Mouse (Mus musculus): ENCODE results near the gene Plpp3. TPM values are rescaled to one million over a fixed set of nuclear protein-coding genes. Genes with fewer than 3 reads are reported as not detected.

Gene Plpp3
- 91.5 and 91.7 TPM in 2 replicates for polyA plus RNA-seq (2016; fragmentation: Nextera tagmentation; extraction: Ambion mirVana)

DNA sequence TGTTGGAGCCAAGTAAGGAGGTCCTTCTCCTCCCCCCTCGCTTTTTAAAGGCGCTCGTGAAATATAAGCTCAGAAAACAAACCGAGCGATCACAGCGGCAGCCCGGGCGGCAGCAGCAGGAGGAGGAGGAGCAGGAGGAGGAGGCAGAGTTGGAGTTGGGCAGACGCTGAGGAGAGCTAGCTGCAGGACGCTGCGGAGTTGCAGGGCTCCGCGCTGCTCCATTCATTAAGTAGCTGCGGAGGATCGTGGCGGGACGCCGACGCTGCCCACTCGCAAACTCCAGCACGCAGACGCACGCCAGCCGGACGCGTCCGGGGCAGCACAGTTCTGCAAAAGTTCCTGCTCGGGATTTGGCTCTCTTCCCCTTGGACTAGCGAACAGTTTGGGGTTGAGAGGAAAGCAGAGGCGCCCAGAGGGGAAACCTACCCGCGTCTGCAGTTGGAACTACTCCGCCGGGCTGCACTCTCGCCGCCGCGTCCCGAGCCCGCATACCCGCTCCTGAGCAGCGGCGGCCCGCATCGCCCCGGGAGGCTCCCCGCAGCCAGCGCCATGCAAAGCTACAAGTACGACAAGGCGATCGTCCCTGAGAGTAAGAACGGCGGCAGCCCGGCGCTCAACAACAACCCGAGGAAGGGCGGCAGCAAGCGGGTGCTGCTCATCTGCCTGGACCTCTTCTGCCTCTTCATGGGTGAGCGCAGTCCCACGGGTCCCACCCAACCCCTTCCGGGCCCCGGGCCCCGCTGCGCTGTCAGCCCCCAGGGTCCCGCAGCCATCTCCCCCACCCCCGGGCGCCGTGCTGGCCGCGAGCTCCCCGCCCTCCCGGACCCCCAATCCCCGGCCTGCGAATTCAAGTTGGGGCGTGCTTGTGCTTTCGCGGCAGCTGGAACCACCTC lies at the start of gene Plpp3:
TSS of gene Plpp3 (plus strand) at position 72 of the 893 bp plus-strand sequence.
- Histone ChIP-seq H3K36me3 (no peaks in the 10 kb centered on the region), H3K27ac (peak within 1 kb of the TSS; percentile 91), H3K4me1 (peaks cover 30% of the 10 kb centered on the region), H3K27me3 (no peaks in the 10 kb centered on the region), H3K4me2 (replicated peaks) (peak within 1 kb of the TSS; percentile 79), H3K4me3 (peak within 1 kb of the TSS; percentile 91), H3K9ac (peak within 1 kb of the TSS; percentile 89), H3K9me3 (replicated peaks) (no peaks in the 10 kb centered on the region)
- peak; percentile 80 for ATAC-seq (ENCODE audit: low FRiP score)
- under 1% methylated on average over 74 of the region's 77 CpGs for WGBS

DNA sequence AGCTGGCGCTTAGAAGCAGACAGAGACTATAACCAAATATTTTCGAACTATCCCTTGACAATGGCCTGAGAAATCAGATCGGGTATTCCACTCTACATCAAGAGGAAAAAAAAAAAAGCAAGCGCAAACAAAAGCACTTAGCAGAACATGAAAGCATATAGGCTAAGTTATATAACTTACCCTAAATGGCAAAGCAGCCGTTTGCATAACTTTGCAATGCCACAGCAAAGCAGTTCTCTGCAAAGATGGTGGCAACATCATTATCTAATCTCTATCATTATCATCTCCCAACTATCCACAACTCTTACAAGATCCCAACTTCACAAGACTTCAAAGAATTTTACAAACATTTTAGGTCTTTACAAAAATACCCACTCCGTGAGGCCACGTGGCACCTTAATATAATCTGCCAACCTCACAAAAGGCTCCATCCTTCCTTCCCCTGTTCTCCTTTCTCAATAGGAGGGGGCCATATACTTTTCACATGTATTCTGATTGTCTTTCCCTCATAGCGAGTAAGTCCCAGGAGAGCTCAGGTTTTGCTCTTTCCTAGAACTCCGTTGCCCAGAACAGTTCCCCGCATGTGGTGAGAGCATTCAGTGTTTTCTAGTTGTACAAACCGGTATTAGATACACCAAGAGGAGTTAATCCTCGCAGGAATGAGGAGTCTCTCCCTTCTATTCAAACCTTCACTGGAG lies 49.1 kb upstream of the Plpp3 start:
- H3K4me1 ChIP-seq = peaks cover 13% of the 10 kb centered on the region
- H3K36me3 ChIP-seq = no peaks in the 10 kb centered on the region
- H3K27ac ChIP-seq = no peak overlapping the region
- no peak overlapping the region for H3K4me3 ChIP-seq
- WGBS = 65% methylated on average over 12 of the region's 12 CpGs
- no peaks in the 10 kb centered on the region for H3K27me3 ChIP-seq
- ATAC-seq (ENCODE audit: low FRiP score) = no peak
- H3K9ac ChIP-seq = no peak overlapping the region
- peak overlapping the region; percentile 87; the same call in 1 of the 2 replicates for H3K4me2 ChIP-seq (replicated peaks)
- H3K9me3 ChIP-seq (replicated peaks) = no peaks in the 10 kb centered on the region

DNA sequence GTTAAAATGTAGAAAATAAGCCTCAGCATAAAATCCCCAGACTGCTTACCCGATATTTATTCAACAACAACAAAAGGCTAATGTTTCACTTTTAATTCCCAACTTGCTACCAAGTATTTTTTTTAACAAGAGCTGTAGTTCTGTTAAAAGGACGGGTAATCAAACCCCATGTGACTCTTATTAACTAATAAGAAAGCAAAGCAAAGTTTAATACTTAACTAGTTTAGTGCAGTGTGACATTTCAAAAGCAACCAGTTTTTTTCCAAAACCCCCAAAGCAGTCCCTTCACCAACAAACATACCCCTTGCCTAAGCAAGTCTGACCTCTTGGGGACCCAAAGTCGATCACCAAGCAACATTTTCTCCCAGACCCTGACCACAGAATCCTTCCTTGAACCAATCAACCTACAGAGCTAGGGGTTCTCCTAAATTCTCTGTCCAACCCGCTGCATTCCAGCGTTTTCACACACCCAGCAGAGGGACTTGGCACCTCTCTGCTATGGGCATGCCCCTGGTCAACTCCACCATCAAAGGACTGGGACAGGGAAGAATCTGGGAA lies 48.4 kb upstream of the Plpp3 start:
- H3K4me3 ChIP-seq = peak overlapping the region; percentile 70
- H3K27me3 ChIP-seq = no peaks in the 10 kb centered on the region
- WGBS = 30% methylated on average over 5 of the region's 5 CpGs
- no peaks in the 10 kb centered on the region for H3K9me3 ChIP-seq (replicated peaks)
- H3K27ac ChIP-seq = no peak overlapping the region
- no peaks in the 10 kb centered on the region for H3K36me3 ChIP-seq
- peak overlapping the region; percentile 76; the same call in 1 of the 2 replicates for H3K9ac ChIP-seq
- H3K4me2 ChIP-seq (replicated peaks) = peak overlapping the region; percentile 87
- 0 out of 2 replicates have a peak, but pooled peaks have one; percentile 1 for ATAC-seq (ENCODE audit: low FRiP score)
- peaks cover 13% of the 10 kb centered on the region for H3K4me1 ChIP-seq

DNA sequence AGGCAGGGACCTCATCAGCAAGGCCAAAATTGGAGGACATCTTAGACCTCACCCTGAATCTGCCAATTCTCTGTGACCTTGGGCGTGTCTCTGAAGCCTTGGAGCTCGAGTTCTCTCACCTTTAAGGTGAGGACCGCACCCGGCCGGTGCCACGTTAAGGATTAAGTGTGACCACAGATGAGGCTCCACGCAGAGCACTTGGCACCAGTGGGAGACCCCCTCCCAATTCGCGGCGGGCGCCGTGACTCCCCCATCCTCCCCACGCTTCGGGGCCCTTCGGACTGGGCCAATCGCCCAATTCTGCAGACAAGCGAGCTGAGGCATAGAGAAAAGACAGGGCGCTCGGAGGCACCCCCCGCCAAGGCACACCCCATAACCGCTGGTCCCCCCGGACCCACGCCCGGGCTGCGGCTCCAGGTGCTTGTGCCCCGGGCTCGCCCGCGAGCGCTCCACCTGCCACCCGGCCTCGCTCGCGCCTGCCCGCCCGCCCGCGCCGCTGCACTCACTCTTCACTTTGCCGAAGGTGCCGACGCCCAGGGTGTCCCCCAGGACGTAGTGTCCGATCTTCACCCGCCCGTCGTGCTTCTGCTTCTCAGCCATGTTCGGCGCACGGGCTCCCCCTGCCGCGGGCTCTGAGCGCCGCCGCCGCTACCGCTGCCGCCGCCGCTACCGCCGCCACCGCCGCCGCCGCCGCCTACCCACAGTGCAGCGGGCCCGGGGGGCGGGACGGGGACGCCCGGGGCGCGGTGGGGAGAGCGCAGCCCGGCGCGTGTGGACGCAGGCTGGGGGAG lies 47.8 kb upstream of the Plpp3 start, which contains the start of gene Prkaa2:
TSS of gene Prkaa2 (minus strand) at position 692 of the 791 bp plus-strand sequence.
- WGBS = under 1% methylated on average over 69 of the region's 80 CpGs

DNA sequence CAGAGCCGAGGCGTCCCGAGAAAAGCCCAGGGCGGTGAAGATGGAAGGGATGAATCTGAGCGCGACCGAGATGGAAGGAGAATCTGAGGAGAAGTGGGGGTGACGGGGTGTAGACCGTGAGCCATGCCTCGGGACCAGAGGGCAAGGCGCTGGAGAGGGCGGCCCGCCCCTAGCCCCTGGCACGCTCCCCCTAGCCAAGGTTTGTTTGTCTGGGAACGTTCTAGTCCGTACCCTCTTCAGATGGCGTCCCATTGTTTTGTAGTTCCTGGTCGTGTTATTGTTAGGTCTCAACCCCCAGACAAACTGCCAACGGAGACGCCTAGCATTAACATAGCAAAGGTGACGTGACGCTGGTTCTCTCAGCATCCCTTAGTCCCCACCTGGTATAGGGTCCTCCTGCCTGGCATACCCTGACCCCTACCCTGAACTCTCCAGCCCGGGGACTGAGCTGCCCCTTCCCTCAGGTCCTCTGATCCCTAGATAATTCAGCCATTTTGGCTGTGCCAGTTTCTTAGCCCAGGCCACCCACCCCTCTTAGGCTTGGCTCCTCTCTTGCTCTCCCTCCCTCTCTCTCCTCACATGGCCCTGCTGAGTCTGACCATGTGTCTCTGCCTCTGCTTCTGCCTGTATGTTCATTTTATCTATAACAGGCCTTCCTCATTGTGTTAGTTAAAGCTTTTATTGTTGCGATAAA lies 47.0 kb upstream of the Plpp3 start:
- no peaks in the 10 kb centered on the region for H3K36me3 ChIP-seq
- no peaks in the 10 kb centered on the region for H3K27me3 ChIP-seq
- peak; percentile 82 for ATAC-seq (ENCODE audit: low FRiP score)

More for the DNA sequence above, 47.8 kb upstream of the Plpp3 start, which contains the start of gene Prkaa2:
- Histone ChIP-seq H3K27me3 (no peaks in the 10 kb centered on the region), H3K27ac (peak within 1 kb of the TSS; percentile 78), H3K9ac (peak within 1 kb of the TSS; percentile 76), H3K9me3 (replicated peaks) (no peaks in the 10 kb centered on the region), H3K36me3 (no peaks in the 10 kb centered on the region), H3K4me3 (peak within 1 kb of the TSS; percentile 70), H3K4me2 (replicated peaks) (peak within 1 kb of the TSS; percentile 87), H3K4me1 (peaks cover 13% of the 10 kb centered on the region)
- ATAC-seq (ENCODE audit: low FRiP score) = peak; percentile 91

DNA sequence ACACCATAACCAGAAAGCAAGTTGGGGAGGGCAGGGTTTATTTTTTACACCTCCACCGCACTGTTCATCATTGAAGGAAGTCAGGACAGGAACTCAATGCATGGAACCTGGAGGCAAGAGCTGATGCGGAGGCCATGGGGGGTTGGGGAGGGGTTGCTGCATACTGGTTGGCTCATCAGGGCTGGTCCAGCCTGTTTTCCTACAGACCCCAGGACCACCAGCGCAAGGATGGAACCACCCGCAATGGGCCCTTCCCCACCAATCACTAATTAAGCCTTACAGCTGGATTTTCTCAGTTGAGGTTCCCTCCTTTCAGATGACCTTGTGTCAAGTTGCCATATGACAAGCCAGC lies 46.5 kb upstream of the Plpp3 start:
- Histone ChIP-seq H3K4me3 (peak overlapping the region; percentile 70), H3K4me2 (replicated peaks) (peak overlapping the region; percentile 87), H3K27me3 (no peaks in the 10 kb centered on the region), H3K9ac (peak overlapping the region; percentile 76; the same call in 1 of the 2 replicates), H3K36me3 (no peaks in the 10 kb centered on the region), H3K4me1 (peaks cover 13% of the 10 kb centered on the region), H3K9me3 (replicated peaks) (no peaks in the 10 kb centered on the region), H3K27ac (peak overlapping the region; percentile 78)
- peak; percentile 24; the same call in 1 of the 2 replicates for ATAC-seq (ENCODE audit: low FRiP score)
- 54% methylated on average over 4 of the region's 4 CpGs for WGBS

More for the DNA sequence above, 47.0 kb upstream of the Plpp3 start:
- H3K9me3 ChIP-seq (replicated peaks) = no peaks in the 10 kb centered on the region
- peak overlapping the region; percentile 70 for H3K4me3 ChIP-seq
- H3K9ac ChIP-seq = peak overlapping the region; percentile 76
- H3K27ac ChIP-seq = peak overlapping the region; percentile 78
- WGBS = 3% methylated on average over 24 of the region's 24 CpGs
- peaks cover 13% of the 10 kb centered on the region for H3K4me1 ChIP-seq
- H3K4me2 ChIP-seq (replicated peaks) = peak overlapping the region; percentile 87

DNA sequence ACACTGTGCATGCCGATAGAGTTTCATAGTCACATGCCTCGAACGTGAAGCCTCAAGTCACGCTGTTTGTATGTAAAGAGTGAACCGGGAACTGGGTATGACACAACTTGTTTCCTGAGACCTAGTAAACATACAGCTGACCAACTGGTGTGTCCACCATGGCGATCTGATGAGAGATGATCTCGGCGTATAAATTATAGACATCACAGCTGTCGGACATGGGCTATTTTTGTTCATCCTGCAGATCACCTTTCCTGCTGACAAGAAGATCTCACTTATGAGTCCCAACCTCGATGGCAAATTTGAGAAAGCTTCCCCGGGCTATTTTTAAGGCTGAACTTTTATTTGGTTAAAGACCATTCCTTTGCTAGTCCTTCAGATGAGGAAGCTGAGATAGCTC lies 45.4 kb upstream of the Plpp3 start:
- Histone ChIP-seq H3K9me3 (replicated peaks) (no peaks in the 10 kb centered on the region), H3K4me1 (peaks cover 13% of the 10 kb centered on the region), H3K27me3 (no peaks in the 10 kb centered on the region), H3K4me2 (replicated peaks) (no peak overlapping the region), H3K27ac (no peak overlapping the region), H3K9ac (no peak overlapping the region), H3K4me3 (no peak overlapping the region), H3K36me3 (no peaks in the 10 kb centered on the region)
- WGBS = 89% methylated on average over 11 of the region's 11 CpGs
- ATAC-seq (ENCODE audit: low FRiP score) = no peak

DNA sequence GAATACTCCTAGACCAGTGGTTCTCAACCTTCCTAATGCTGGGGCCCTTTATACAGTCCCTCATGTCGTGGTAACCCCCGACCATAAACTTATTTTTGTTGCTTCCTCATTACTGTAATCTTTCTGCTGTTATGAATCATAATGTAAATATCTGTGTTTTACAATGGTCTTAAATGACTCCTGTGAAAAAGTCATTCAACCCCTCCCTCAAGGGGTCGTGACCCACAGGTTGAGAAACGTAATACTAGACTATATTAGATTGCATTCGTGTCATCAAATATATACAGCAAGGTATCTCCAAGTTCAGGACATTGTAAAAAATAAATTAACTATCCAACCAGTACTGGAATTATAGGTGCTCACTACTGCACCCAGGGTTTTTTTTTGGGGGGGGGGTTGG lies 44.1 kb upstream of the Plpp3 start:
- Histone ChIP-seq H3K27me3 (no peaks in the 10 kb centered on the region), H3K27ac (no peak overlapping the region), H3K9ac (no peak overlapping the region), H3K4me1 (peaks cover 13% of the 10 kb centered on the region), H3K4me2 (replicated peaks) (no peak overlapping the region), H3K9me3 (replicated peaks) (no peaks in the 10 kb centered on the region), H3K4me3 (no peak overlapping the region), H3K36me3 (no peaks in the 10 kb centered on the region)
- no peak for ATAC-seq (ENCODE audit: low FRiP score)
- 89% methylated on average over 5 of the region's 5 CpGs for WGBS

DNA sequence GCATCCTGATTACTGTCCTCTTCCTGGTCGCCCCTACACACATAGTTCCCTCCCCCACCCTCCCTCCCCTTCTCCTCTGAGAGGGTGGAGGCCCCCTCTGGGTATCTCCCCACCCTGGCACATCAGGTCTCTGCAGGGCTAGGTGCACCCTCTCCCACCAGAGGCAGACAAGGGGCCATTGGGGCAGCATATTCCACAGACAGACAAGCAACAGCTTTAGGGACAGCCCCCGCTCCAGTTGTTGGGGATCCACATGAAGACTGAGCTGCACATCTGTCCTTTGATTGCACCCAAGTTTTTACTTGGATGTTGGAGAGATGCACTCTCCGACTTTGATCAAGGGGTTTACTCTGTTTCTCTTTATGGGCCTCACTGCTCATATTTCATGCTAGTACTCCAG lies 43.7 kb upstream of the Plpp3 start:
- ATAC-seq (ENCODE audit: low FRiP score) = no peak
- Histone ChIP-seq H3K9ac (no peak overlapping the region), H3K36me3 (no peaks in the 10 kb centered on the region), H3K9me3 (replicated peaks) (no peaks in the 10 kb centered on the region), H3K27ac (no peak overlapping the region), H3K4me1 (peaks cover 13% of the 10 kb centered on the region), H3K4me3 (no peak overlapping the region), H3K27me3 (no peaks in the 10 kb centered on the region), H3K4me2 (replicated peaks) (no peak overlapping the region)
- 86% methylated on average over 3 of the region's 3 CpGs for WGBS

DNA sequence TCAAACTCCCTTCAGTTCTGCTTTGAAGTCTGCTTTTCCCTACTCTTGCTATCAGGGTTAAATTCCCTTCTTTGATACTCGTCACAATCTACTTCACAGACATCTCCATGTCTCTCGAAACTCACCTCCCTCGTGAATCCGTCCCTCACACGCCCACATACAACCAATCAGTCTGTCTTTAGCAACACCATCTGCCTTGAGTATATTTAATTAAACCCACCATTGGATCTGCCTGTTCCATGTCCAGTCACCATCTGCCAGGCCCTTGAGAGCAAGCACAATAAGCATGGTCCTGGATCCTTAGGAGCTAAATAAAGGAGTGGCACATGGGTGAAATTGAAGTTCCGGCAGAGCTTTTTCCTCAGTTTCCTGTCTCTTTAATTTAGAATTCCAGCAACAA lies 36.1 kb upstream of the Plpp3 start:
- no peak overlapping the region for H3K9ac ChIP-seq
- WGBS = 76% methylated on average over 6 of the region's 6 CpGs

DNA sequence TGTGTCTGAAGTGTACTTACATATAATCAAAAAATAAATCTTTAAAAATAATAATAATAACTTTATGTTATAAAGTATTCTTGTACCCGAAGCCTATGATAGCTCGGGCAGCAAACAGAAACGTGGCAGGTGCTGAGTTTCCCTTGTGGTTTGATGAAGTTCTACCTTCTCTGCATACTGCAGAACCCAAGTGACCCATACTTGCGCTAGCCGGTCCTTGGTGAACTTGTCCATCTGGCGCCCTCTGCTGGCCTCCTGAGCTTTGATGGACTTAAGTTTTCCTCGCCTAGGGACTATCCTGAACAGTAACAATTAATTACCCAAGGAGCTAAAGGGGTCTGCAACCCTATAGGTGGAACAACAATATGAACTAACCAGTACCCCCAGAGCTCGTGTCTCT lies 34.7 kb upstream of the Plpp3 start:
- H3K4me2 ChIP-seq (replicated peaks) = no peak overlapping the region
- H3K9ac ChIP-seq = no peak overlapping the region
- peaks cover 2% of the 10 kb centered on the region; the same call in 1 of the 2 replicates for H3K4me1 ChIP-seq
- H3K36me3 ChIP-seq = no peaks in the 10 kb centered on the region
- no peaks in the 10 kb centered on the region for H3K27me3 ChIP-seq
- WGBS = 42% methylated on average over 8 of the region's 8 CpGs
- H3K9me3 ChIP-seq (replicated peaks) = no peaks in the 10 kb centered on the region; the same call in 1 of the 2 replicates
- no peak overlapping the region for H3K4me3 ChIP-seq
- no peak for ATAC-seq (ENCODE audit: low FRiP score)
- H3K27ac ChIP-seq = no peak overlapping the region

More for the DNA sequence above, 36.1 kb upstream of the Plpp3 start:
- H3K4me2 ChIP-seq (replicated peaks) = no peak overlapping the region
- no peaks in the 10 kb centered on the region for H3K9me3 ChIP-seq (replicated peaks)
- no peak for ATAC-seq (ENCODE audit: low FRiP score)
- no peak overlapping the region for H3K27ac ChIP-seq
- H3K4me3 ChIP-seq = no peak overlapping the region
- H3K36me3 ChIP-seq = no peaks in the 10 kb centered on the region
- H3K4me1 ChIP-seq = peaks cover 2% of the 10 kb centered on the region; the same call in 1 of the 2 replicates
- no peaks in the 10 kb centered on the region for H3K27me3 ChIP-seq

All from hindbrain, embryonic 12.5 days (tissue).